Mouse (Mus musculus): ENCODE results near the gene Rpl23a. TPM values are rescaled to one million over a fixed set of nuclear protein-coding genes. Genes with fewer than 3 reads are reported as not detected.

The Rpl23a gene
- total RNA-seq, 2 experiments from 2014 or later = 747 to 755 TPM

- no peak overlapping the region for H3K4me3 ChIP-seq
- TF ChIP-seq CTCF (conservative IDR thresholded peaks at IDR 0.05) = no peak
- peak in 1 of 2 experiments; percentile 45 for DNase-seq (ENCODE audit: low spot score in 2 of 2)
- peak overlapping the region; percentile 91; the same call in 1 of the 2 replicates for H3K27ac ChIP-seq
These were observed 21.4 kb downstream of the Rpl23a start for GRCm38 (mm10) chr11:78161968-78162367.

DNA sequence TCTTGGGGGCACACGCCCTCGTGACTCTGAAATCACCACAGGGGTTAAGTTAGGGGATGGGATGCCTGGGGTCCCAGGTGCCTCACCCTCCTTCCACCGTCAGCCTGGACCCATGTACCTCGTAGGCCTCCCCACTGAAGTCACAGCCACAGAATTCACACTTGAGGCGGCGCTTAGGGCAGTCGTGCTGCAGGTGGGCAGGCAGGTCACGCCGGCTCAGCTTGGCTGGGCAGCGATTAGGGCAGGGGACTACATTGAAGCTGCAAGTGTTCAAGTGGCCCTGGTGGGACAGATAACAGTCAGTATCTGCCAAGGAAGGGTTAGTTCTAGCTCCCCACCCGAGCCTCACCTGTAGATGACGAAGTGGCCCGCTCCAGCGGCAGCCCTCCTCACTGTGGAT is 22.2 kb downstream of the Rpl23a start:
- Histone ChIP-seq H3K27ac (0 out of 2 replicates have a peak overlapping the region, but pooled peaks have one; percentile 10), H3K4me3 (no peak overlapping the region)
- no peak for TF ChIP-seq CTCF (conservative IDR thresholded peaks at IDR 0.05)
- no peak for DNase-seq (ENCODE audit: low spot score in 2 of 2)

GRCm38 (mm10) chr11:78160675-78161074 is 22.7 kb downstream of the Rpl23a start:
- Histone ChIP-seq H3K27ac (no peak overlapping the region), H3K4me3 (no peak overlapping the region)
- TF ChIP-seq CTCF (conservative IDR thresholded peaks at IDR 0.05) = no peak
- DNase-seq (ENCODE audit: low spot score in 2 of 2) = no peak

- no peak for TF ChIP-seq CTCF (conservative IDR thresholded peaks at IDR 0.05)
- DNase-seq (ENCODE audit: low spot score in 2 of 2) = no peak
- H3K27ac ChIP-seq = no peak overlapping the region
These were observed 23.2 kb downstream of the Rpl23a start for GRCm38 (mm10) chr11:78160171-78160570.

GRCm38 (mm10) chr11:78159557-78159956 is 23.8 kb downstream of the Rpl23a start:
- Histone ChIP-seq H3K27ac (no peak overlapping the region), H3K4me3 (no peak overlapping the region)

More at GRCm38 (mm10) chr11:78160171-78160570, 23.2 kb downstream of the Rpl23a start:
- H3K4me3 ChIP-seq = no peak overlapping the region

GRCm38 (mm10) chr11:78159096-78159495 is 24.3 kb downstream of the Rpl23a start:
- Histone ChIP-seq H3K4me3 (no peak overlapping the region), H3K27ac (no peak overlapping the region)
- DNase-seq (ENCODE audit: low spot score in 2 of 2) = peak; percentile 81 to 84
- TF ChIP-seq CTCF (conservative IDR thresholded peaks at IDR 0.05) = peak; percentile 99; the same call in 1 of the 2 replicates

More at GRCm38 (mm10) chr11:78159557-78159956, 23.8 kb downstream of the Rpl23a start:
- DNase-seq (ENCODE audit: low spot score in 2 of 2) = no peak
- TF ChIP-seq CTCF (conservative IDR thresholded peaks at IDR 0.05) = no peak

DNA sequence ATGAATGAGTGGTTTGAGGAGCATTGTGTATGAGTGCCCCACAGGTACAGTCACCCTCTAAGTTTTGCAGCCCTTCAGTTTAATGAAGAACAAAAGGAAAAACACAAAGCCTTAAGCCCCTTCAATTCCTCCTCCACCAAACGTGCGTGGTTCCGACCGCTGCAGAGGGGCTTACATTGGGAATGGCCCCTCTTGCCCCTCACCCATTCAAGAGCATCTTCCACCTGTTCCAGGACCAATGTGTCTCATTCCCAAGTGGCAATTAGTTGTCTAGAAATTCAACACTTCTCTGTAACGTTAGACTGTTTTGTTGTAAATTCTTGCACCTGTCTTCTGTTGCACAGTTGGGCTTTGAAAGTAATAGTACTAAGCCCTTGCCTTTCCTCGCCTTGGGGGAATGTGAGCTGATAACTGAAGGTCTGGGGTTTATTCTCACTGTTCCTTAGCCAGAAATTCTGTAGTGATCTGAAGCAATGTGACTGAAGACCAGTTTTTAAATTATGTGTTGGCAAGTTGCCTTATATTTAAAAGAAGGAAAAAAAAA is 27.2 kb downstream of the Rpl23a start:
- Histone ChIP-seq H3K4me3 (no peak overlapping the region), H3K27ac (no peak overlapping the region)
- TF ChIP-seq CTCF (conservative IDR thresholded peaks at IDR 0.05) = no peak
- no peak for DNase-seq (ENCODE audit: low spot score in 2 of 2)

GRCm38 (mm10) chr11:78155674-78156073 is 27.7 kb downstream of the Rpl23a start:
- no peak for DNase-seq (ENCODE audit: low spot score in 2 of 2)
- no peak overlapping the region for H3K27ac ChIP-seq
- no peak for TF ChIP-seq CTCF (conservative IDR thresholded peaks at IDR 0.05)
- no peak overlapping the region for H3K4me3 ChIP-seq

GRCm38 (mm10) chr11:78153778-78154177 is 29.6 kb downstream of the Rpl23a start:
- DNase-seq (ENCODE audit: low spot score in 2 of 2) = no peak
- Histone ChIP-seq H3K27ac (peak overlapping the region; percentile 86), H3K4me3 (no peak overlapping the region)
- TF ChIP-seq CTCF (conservative IDR thresholded peaks at IDR 0.05) = no peak

- TF ChIP-seq CTCF (conservative IDR thresholded peaks at IDR 0.05) = no peak
- Histone ChIP-seq H3K27ac (peak overlapping the region; percentile 86), H3K4me3 (no peak overlapping the region)
- peak; percentile 77 to 91 for DNase-seq (ENCODE audit: low spot score in 2 of 2)
These were observed 30.8 kb downstream of the Rpl23a start for GRCm38 (mm10) chr11:78152299-78153231.

GRCm38 (mm10) chr11:78151161-78151560 is 32.2 kb downstream of the Rpl23a start:
- H3K27ac ChIP-seq = peak overlapping the region; percentile 86; the same call in 1 of the 2 replicates
- no peak overlapping the region for H3K4me3 ChIP-seq
- peak; percentile 70 for TF ChIP-seq CTCF (conservative IDR thresholded peaks at IDR 0.05)
- DNase-seq (ENCODE audit: low spot score in 2 of 2) = no peak

DNA sequence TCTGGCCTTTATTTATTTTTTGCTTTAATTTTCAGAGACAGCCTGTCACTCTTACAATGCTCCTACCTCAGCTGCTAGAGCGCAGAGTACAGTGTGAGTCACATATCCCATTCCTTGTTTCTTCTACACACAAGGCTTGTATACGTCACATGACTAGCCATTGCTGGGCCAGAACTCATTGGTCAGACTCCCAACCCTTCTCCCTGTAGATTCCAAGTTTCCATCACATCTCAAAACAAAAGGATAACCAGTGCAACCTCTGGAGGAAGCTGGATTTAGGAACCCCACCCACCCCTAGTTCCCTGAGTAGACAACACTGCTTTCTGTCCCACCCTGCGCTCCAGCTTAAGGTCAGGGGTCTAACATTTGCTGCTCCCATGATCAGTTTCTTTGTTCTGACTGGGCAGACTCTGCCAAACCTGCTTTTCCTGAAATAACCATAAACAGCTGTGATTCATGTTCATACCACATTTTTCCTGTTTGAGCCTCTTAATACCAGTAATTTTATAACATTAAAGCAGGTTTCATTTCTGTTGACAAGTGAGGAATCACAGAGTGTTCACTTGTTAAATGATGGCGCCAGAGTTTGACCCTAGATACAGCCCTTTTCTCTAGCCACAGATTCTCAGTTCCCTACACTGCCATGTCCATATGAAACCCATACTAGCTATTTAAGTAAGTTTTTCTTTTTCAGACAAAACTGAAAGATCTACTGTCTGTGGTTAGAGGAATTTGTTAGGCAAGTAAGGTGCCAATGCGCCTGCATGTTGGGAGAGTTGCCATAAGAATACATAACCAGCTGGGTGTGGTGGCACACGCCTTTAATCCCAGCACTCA is 36.5 kb downstream of the Rpl23a start:
- H3K27ac ChIP-seq = peak overlapping the region; percentile 51; the same call in 1 of the 2 replicates
- no peak for DNase-seq (ENCODE audit: low spot score in 2 of 2)
- H3K4me3 ChIP-seq = no peak overlapping the region
- no peak for TF ChIP-seq CTCF (conservative IDR thresholded peaks at IDR 0.05)

All from layer of hippocampus, adult 2 months (tissue).